Mouse (Mus musculus) testis, postnatal 14 days (tissue): ENCODE measurements at regions not wholly inside any gene's neighbourhood (a gene's known extent, or its start where the extent isn't known, plus 50 kb on each side); places are given as distances from the start of the nearest gene placed in this dataset.

Source experiments
- DNase-seq: peaks from one replicate; pipeline ENCODE4 v3.0.0; 2021; ENCODE audit warnings: low spot score

DNA sequence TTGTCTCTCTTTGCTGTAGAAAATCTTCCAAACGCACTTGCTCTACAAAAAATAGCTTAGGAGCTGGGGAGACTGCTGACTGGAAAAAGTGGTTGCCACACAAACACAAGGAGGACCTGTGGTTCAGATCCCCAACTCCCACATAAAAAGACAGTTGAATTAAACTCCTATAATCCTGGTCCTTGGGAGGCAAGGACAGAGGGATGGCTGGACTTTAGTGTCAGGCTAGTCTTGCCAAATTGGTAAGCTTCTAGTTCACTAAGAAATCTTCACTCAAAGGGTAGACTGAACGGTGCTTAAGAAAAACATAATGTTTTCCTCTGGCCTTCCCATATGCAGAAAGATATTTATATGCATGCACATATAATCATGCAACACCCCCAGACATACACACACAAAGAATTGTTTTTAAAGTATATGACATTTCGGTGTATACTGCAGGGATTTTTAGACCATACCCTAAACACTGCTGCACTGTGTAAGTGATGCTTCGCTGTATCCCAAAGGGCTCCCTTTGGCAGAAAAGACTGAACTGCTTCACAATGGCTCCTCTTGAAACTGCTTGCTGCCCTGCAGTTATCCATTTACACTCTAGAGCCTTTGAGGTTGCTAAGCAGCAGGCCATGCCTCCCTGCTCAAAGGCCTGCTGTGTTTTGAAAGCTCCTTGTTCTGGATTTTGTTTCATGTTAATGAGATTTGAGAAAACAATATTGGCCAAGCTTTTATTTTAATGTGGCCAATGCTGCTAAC lies 1299.3 kb downstream of the Zfp704 start:
- no peak for DNase-seq

DNA sequence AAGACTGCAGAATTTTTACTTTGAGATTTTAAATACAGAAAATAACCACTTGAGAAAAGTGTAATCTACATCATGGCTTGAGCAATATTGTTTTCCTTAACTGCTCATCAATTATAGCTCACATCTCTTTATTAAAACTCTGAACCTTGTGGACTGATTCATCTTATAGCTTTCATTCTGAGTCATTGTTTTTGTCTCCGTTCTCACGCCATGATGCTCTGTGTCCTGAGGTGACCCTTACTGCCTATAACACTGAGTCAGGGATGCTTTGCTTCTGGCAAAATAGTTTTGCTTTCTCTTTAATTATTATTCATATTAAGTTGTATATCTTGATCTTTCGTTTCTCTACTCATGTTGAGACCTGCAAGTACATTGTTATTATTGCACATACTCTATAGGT lies 1302.6 kb downstream of the Zfp704 start:
- no peak for DNase-seq

DNA sequence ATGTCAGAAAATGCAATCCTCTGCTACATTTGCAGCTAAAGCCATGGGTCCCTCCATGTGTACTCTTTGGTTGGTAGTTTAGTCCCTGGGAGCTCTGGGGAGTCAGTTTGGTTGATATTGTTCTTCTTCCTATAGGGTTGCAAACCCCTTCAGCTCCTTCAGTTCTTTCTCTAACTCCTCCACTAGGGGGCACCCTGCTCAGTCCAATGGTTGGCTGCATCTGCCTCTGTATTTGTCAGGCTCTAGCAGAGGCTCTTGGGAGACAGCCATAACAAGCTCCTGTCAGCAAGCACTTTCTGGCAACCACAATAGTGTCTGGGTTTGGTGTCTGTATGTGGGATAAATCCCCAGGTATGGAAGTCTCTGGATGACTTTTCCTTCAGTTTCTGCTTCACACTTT lies 1305.1 kb downstream of the Zfp704 start:
- DNase-seq, result no peak

DNA sequence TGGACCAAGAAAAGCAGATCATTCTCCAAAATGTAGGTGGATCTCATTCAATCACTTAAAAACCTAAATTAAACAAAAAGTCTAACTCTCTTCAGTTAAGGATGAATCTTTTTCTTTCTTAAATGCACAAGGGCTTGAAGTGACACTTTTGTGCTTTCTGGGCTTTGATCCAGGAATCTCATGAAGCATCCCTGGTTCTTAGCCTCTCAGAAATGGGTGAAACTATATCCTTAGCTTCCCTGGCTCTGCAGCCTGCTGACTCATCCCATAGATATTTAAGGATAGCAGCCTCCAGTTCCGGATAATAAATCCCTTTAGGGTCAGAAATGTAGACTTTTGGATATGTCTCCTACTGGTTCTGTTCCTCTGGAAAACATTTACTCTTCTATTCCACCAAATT lies 1316.8 kb downstream of the Zfp704 start:
- no peak for DNase-seq

DNA sequence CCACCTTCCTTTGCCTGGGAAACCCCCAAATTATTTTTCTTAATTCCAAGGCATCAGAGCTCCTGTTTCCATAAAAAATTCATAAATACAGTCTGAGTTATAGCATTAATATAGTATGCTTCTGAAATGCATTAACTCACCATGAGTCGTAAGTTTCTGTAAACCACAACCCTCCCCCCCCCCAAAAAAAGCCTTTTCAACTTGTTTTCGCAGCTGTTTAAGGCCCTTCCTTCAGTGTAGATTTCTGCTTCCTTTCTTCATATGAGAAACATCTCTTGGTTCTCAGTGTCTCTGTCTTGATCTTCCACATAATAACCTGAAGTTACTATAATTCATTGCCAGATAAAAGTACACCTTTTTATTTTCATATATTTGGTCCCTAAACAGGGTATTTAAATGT lies 1320.3 kb downstream of the Zfp704 start:
- DNase-seq, result no peak

DNA sequence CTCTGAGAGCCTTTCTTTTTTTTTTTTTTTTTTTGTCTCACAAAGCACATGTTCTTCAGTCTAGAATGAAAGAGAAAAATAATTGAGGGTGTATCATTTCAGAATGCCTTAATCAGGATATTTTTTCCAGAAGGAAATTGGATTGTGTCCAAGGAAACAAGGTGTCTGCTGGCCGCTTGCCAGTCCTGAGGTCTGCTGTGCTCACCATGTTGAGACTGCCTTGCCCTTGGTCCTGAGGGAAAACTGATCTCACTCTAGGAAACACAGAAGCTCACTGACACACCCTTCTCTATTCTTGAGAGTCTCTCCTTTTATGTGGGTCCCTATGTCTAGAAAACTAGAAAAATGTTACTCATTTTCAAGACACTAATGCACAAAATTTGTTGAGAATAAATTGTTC lies 1321.4 kb downstream of the Zfp704 start:
- no peak for DNase-seq

DNA sequence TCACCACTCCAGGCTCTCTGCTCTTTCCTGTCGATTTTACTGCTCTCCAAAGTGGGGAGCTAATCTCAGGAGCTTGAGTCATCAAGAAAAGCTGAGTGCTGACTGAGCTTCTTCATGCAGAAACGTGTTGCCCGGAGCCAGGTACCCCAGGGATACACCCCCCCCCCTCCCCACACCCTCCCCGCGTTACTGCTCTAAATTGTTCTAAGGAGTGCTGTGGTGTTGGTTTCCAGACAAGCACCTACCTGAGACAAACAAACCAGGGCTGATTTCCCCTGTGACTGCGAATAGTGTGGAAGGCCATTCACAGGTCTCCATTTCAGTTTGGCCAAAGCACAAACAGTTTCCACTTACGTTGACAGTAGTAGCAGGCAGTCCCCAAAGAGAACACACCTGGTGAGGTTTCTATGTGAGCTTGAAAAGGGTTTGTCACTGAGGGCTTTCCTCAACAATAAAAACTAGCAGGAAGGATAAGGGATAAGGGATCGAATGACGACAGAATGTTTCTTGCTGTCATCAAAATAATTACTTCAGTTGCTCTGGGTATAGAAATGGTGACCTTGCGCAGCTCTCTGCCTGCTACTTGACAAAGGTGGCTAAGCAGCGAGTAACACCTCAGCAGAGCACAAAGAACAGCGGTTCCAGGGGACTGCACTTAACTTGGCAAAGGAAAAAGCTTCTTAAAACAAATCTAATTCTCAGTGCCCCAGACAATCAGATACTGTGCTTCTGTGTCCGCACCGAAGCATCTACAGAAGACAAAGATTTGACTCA lies 1325.0 kb downstream of the Zfp704 start:
- DNase-seq, result no peak

DNA sequence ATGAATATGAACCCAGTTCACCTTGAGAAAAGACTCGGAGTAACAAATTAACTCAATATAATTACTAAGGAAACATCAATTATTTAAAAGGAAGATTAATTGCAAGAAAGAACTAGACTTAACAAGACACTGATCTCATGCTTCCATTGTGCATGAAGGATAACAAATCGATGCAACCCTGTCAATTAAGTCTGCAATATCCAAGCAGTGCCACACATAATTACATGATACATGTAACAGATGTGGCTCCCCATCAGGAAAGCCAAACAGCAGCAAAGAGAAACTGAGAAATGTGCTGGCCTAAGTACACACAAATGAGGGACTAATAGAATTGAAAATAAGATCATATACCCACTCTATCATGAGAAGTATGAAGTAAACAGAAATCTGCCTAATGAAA lies 1327.5 kb downstream of the Zfp704 start:
- DNase-seq, result no peak

DNA sequence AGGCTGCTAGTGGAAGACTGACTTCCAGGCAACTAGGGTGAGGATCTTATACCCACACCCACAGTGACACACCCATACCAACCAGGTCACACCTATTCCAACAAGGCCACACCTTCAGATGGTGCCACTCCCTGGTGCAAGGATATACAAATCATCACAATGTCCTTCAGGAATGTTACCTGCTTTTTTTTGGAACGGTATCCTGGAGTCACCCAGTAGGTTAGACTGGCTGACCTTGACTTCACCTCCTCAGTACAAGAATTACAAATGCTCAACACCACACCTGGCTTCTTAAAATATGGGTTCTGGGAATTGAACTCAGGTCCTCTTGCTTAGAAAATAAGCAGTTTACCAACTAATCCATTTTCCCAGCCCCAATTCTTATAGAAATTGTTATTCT lies 1333.2 kb downstream of the Zfp704 start:
- DNase-seq, result no peak

DNA sequence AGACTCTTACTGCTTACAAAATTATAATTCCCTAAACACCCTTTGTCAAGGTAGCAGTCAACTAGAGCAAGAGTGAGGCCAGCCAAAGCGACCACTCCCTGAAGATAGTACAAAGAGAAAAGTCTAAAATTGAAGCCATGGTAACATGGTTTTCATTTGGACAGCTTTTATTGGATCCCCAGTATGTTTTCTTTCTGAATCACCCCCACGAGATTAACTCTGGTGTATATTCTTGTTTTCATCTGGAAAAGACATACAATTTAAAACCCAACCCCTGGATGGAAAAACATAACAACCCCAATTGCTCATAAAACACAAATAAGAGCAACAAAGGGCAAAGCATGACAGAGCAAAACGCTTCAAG lies 1339.0 kb downstream of the Zfp704 start:
- no peak for DNase-seq

DNA sequence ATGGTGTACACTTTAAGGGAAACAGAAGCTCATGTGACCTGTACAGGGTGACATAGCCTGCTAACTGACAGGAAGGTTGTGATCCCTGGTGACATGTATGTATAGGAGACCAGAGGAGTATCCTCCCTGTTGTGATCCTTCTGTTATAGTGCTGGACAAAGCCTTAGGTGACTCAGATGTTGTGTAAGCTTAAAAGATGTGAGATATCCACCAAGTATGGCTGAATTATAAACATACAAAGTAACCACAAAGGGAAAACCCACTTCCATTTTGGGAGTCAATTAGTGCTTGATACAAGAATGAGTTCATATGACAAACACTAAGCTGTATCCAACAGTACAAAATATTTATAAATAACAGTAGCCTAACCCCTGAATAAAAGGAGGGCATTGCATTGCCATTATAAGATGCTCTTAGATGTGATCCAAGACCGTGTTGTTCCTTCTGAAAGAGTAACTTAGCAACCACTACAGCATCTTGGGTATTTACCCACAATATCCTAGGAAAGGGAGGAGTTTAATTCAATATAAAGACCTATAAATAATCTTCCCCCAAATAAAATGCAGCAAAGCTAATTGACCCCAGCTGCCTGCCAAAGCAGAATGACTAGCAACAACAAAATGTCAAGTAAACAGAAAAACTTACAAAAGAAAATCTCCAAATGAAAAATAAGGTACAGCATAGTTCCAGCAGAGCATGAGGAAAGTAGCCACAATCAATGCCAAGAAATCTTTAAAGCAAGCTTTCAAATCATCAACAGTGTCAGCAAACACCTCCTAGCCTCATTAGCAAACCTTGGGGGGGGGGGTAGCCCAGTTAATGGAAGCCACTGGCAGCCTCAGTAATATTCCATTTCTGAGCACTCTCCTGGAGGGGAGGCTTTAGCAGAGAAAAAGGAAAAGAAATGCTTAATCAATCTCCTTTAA lies 1339.6 kb downstream of the Zfp704 start:
- DNase-seq, result no peak

DNA sequence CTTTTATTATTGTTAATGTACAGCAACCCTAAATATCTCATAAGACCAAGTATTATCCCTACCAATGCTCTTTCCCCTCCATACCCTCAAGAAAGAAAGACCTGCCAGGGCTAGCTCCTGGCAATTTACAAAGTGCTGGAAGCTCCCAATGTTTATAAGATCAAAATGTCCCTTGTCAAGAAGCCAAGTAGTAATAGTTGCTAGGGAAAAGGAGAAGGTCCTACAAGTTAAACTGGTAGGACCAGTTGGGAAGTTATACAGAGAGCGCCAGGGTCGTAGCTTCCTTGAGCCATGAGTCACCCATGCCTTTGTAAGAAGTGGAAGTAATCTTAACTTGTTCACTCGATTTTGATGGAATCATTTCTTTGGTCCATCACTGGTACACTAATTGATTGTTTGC lies 1344.1 kb downstream of the Zfp704 start:
- DNase-seq, result no peak

DNA sequence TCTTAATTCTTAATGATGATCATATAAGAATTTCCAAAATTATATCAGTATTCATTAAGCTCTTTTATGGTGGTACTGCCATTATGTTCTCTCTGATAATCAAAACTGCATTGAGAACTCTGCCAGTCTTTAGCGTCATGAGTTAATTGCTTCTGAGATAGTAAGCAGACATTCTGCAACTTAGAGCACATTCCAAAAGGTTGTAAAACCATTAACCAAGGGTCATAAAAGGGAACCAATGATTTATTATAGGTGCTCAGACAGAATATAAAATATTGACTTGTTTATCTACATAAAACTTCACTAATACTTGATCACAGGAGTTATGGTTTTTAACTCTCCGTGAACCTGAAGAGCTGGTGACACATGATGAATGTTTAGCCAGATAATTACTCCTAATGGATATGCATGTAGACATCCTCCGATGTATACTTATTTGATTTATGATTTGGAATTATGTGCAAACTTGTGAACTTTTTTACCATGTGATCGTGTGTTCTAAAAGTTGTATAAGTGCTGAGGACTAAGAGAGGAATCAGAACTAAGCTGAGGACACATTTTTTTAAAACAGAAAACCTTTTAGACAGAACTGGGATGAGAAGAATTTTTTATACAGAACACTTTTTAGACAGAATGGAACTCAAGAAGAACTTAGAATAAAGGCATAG lies 1345.4 kb downstream of the Zfp704 start:
- no peak for DNase-seq

DNA sequence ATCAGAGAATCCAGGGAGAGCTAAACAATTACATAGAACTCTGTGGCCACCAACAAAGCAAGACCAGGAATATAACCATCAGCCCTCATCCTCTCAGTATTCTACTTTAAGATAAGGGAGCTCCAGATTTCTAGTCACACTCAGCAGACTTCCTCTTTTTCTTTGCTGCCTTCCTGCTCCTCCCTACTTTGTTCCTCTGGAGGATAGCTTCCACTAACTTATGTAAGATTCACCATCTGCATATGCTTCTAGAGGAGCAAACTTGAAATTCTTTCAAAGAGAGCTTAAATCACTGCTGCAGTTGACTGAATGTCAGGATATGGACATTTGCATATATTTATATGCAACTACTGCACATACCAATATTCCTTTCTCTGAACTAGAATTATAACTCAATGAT lies 1352.6 kb downstream of the Zfp704 start:
- no peak for DNase-seq

DNA sequence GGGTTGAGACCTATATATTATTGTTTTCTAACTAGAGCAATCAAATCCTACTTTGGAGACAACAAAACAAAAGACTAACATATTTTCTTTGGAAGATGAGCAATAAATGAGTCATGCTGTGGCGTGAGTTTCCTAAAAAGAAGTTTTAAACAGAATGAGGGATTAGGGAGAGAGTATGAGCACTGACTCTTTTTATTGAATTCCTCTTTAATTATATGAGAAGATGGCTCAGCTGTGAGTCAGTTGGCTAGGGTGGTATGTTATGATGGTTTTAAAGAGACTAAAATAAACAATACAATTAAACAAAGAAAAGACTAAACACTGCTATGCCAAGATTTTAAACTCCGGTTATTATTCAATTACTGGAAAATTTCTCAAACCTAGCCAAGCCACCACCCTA lies 1357.6 kb downstream of the Zfp704 start:
- no peak for DNase-seq

DNA sequence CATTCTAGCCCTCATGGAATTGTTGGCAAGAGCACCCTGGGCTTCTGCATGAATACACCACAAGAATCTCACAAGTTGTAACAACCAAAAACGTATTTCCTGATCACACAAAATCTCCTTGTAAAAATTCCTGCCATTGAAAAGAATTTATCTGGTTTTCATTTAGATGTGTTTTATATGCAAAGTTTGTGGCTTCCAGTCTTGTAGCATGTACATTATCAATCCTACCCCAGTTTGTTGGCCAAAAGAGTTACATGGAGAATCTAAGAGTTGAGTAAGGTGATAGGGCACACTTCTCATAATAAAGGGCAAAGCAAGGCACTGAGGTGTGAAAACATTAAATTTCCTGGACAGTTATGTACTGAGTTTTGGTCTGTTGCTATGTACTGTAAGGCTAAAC lies 1361.0 kb downstream of the Zfp704 start:
- no peak for DNase-seq

DNA sequence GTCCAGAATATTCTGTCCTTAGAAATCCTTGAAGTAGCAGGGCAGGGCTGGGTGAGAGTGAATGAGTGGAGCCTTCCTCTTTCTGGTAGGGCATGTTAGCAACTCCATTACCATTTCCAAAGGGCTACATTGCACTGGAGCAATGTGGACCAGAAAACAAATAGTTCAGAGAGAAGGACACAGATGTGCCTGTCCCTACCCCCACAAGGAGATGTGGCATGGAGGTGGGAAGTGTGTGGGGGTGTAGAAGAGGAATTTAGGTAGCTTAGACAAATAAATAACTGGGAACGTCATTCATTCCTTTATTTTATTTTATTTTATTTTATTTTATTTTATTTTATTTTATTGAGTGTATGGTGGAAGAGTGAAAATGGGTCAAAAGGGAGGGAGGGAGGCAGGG lies 1364.1 kb downstream of the Zfp704 start:
- peak; percentile 68 for DNase-seq

DNA sequence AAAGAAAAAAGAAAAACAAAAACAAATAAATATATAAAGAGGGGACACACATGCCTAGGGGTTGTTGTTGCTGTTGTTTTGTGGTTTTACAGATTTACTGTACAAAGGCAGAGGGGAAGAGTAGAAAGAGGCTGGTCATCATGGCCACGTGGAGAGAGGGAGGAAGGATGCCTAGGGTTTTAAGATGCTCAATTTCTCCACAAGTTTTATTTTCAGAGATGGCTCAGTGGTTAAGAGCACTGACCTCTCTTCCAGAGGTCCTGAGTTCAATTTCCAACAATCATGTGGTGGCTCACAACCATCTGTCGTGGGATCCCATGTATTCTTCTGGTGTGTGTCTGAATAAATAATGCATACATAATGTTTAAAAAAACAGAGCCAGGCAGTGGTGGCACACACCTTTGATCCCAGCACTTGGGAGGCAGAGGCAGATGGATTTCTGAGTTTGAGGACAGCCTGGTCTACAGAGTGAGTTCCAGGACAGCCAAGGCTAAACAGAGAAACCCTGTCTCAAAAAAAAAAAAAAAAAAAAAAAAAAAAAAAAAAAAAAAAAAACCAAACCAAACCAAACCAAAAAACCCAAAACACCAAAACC lies 1364.6 kb downstream of the Zfp704 start:
- DNase-seq, result peak; percentile 60

DNA sequence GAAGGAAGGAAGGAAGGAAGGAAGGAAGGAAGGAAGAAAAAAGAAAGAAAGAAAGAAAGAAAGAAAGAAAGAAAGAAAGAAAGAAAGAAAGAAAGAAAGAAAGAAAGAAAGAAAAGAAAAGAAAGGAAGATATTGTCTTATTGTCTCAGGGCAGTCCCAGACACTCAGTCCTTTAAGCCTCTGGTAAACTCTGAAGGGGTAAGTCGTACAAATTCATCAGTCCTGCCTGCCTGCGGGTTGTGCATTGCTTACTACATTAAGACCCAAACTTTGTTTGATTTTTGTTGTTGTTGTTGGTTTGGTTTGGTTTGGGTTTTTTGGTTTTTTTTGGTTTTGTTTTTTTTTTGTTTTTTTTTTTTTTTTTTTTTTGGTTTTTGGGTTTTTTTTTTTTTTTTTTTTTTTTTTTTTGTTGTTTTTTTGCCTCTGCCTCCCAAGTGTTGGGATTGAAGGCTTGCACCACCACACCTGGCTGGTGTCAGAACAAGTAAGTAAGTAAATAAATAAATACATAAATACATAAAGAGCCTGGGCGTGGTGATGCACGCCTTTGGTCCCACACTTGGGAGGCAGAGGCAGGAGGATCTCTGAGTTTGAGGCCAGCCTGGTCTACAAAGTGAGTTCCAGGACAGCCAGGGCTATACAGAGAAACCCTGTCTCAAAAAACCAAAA lies 1365.2 kb downstream of the Zfp704 start:
- peak; percentile 11 for DNase-seq

DNA sequence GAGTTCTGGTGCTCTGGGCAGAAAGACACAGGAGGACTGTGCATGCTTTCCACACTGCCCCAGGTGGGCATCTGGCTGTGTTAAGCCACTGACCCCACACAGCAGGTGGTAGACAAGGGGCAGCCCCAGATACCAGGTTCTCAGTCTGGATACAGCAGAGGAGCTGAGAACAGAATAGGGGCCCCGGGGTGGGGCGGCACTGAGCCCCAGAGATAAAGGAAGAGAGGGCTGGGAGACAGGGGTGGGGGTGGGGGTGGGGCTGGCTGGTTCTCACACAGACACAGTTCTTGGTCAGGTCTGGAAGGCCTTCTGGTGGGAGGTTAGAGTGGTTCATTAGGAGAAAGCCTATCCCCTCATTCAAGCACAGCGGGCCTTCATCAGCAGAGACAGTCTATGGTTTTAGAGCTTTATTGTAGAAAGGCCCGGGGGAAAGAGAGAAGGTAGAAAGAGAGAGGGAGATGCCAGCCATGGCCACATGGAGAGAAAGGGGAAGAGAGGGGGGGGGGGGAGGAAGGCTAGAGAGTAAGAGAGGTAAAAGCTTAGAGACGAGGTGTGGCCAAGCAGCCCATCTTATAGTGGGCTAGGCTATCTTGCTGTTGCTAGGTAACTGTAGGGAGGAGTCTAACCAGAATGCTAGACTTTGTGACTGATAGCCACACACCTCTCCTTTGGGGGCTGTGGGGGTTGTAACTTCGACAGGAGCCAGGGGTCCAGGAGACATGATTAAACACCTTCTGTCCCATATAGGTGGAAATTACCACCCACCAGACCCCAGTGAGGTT lies 1403.1 kb downstream of the Zfp704 start:
- DNase-seq, result no peak
